Mouse (Mus musculus): ENCODE data around the gene Unc5c.

Unc5c gene

DNA sequence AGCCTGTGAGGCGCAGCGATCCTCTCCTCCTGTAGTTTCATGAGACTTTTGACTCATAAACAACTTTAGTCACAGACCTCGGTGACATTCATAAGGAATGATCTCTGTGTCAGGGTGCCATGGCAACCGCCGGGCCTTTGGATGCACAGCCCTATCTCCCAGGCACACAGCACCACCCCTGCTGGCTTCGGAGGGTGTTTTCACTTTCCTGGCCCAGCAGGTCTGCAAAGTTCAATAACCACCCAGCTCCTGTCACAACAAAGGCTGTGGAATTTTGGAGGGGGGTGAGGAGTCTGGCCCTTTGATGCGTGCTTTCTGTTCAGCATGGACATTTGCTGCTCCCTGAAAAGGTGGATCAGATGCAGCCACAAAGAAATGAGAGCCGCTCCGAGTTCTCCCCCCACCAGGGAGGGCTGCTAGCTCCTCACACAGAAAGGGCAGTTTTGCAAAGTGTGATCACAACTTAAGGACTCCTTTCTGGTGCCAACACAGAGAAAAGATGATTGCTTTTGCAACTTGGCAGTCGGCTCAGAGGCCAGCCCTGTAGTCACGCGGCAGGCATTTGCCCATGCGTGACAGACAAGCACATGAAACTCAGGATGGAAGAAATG is 354.4 kb downstream of the Unc5c start:
- DNase-seq: peak in 1 of 2 experiments; percentile 20

DNA sequence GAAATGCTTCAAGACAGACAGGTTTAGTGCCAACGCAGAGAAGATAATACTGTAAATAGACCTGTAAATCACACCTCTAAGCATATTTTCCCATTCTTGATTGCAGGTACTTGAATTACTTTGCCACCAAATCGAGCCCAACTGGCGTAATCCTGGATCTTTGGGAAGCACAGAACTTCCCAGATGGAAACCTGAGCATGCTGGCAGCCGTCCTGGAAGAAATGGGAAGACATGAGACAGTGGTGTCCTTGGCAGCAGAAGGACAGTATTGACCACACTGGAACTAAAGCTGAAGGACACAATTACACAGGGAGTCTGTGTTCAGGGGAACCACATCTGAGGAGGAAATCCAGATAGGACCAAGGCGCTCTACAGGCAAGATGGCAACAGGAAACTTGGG is 363.3 kb downstream of the Unc5c start:
- DNase-seq: peak in 1 of 2 experiments; percentile 23

- DNase-seq: peak; percentile 77 to 84
These were observed 366.1 kb downstream of the Unc5c start for GRCm38 (mm10) chr3:141831135-141831534.

- DNase-seq: peak; percentile 34 to 54
These were observed 373.8 kb downstream of the Unc5c start for GRCm38 (mm10) chr3:141838864-141839263.

DNA sequence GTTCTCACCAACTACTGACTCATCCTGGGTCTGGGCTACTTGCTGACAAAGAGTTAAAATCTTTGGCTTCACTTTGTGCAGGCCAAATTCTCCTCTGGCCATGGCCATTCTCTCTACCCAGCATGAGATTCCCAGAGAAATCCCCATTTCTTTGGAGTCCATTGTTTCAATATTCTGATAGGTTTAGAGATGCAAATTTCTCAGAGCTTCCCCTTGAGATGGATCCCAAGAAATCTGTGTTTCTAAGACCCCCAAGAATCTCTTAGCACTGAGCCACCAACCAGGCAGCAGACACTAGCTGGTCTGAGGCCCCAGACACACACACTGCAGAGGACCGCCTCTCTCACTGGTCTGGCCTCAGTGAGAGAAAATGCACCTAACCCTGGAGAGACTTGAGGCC is 384.2 kb downstream of the Unc5c start:
- DNase-seq: no peak

GRCm38 (mm10) chr3:141850141-141850540 is 385.1 kb downstream of the Unc5c start:
- no peak for DNase-seq

DNA sequence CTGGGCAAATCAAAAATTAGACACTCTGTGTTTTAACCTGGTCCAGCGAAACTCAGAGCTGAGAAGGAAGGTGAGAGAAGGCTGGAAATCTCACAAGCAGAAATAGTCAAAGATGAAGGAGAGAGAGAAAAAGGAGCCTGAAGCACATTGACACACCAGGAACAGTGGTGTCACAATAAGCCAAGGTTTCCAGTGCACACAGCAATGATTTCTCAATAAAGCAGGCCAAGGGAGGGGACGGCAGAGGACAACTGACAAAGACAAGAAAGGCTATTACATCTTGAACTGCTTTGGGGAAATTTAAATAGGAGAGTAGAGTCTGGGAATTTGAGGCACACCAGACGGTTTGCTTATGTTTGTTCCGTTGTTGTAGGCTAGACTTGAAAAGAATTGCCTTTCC is 389.3 kb downstream of the Unc5c start:
- DNase-seq: no peak

GRCm38 (mm10) chr3:141857123-141857522 is 392.1 kb downstream of the Unc5c start:
- DNase-seq: no peak

DNA sequence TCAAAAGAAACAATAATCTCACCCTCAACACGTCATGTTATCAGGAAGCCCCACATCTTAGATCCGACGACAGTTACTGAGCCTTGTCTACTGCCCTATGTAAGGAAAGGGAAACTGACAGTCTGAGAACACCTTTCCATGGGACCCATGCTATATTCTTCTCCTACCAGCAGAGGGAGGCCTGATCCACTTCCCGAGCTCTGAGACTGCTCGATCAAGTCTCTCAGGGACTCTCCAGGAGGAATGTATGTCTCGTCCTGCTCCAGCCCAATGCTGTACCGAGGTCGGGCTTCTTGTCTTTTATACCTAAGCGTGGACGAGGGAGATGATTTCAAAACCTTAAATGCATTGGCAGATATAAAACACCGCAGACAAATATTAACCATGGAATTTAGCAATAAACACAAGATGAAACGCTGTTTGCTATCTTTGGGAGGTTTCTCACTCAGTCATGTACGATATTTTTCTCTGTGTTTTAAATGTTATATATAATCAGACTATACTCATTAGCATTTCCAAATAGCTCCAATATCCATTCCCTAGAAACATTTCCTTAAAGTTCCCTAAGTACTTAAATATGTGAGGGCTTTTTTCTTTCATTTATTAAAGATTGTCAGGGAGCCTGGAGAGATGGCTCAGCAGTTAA is 397.9 kb downstream of the Unc5c start:
- peak; percentile 40 to 53 for DNase-seq

GRCm38 (mm10) chr3:141871805-141872204 is 406.8 kb downstream of the Unc5c start:
- no peak for DNase-seq

- no peak for DNase-seq
These were observed 407.5 kb downstream of the Unc5c start for GRCm38 (mm10) chr3:141872337-141873042.

DNA sequence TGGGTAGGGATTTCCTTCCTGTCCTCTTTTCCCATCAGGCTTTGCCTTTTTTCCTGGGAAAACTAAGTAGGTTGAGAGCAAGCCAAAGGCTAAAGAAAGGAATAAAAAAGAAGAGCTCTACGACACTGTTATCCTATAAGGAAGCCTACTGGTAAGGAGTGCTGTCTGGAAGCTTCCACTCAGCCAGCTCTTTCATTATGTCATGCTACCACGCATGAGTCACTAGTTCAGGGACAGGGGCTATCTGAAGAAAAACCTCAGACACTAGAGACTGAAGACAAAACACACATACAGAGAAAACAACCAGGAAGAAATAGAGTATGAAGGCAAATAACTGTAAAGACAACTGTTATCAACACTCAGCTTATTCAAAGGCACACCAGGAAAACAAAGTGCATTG is 417.5 kb downstream of the Unc5c start:
- no peak for DNase-seq

GRCm38 (mm10) chr3:141884190-141884589 is 419.2 kb downstream of the Unc5c start:
- DNase-seq: no peak

Data from cerebellum, postnatal 36 days (tissue).